ENCODE assay signal across 14 mouse cellular contexts in genomic region chr1:87879034-87879433, GRCm38 (mm10). TPM values are rescaled to one million over a fixed set of nuclear protein-coding genes. Genes with fewer than 3 reads are reported as not detected.
DNase-seq lines count a peak whose midpoint lies in the region; ATAC-seq and TF ChIP-seq lines count a peak whose summit lies in the region.
"Had no signal": no experiment of that assay in that cellular context is flagged by ENCODE, and none has a peak within 500 bp of the region (broad histone marks: within the 10 kb centered on the region; RNA-seq: fewer than 3 reads in every experiment).

No protein-coding gene starts in this region.

- H3K9me3 ChIP-seq in intestine, embryonic 14.5 days (ENCODE audit: control insufficient read depth, low read length): no peaks in the 10 kb centered on the region
- H3K9me3 ChIP-seq in intestine, embryonic 16.5 days (ENCODE audit: control insufficient read depth, low read length): no peaks in the 10 kb centered on the region
- H3K9me3 ChIP-seq in liver, postnatal 0 days (ENCODE audit: low read length): no peaks in the 10 kb centered on the region
- H3K9me3 ChIP-seq in stomach, embryonic 15.5 days: no peaks in the 10 kb centered on the region
- H3K9me3 ChIP-seq in midbrain, embryonic 11.5 days (ENCODE audit: control insufficient read depth, low read length): no peaks in the 10 kb centered on the region
- H3K9me3 ChIP-seq: embryonic facial prominence, embryonic 13.5 days; forebrain, embryonic 10.5 days; hindbrain, embryonic 15.5 days; neural tube, embryonic 13.5 days had no signal

- no peak overlapping the region for H3K4me3 ChIP-seq in intestine, embryonic 14.5 days (ENCODE audit: low read depth, low read length)
- no peak overlapping the region for H3K4me3 ChIP-seq in intestine, embryonic 16.5 days (ENCODE audit: low read length)
- H3K4me3 ChIP-seq in liver, postnatal 0 days (ENCODE audit: low read depth, low read length): no peak overlapping the region
- no peak overlapping the region for H3K4me3 ChIP-seq in stomach, embryonic 15.5 days (replicated peaks)
- no peak overlapping the region for H3K4me3 ChIP-seq in midbrain, embryonic 11.5 days (ENCODE audit: low read depth, low read length)
- H3K4me3 ChIP-seq: embryonic facial prominence, embryonic 13.5 days; forebrain, embryonic 10.5 days; hindbrain, embryonic 15.5 days; neural tube, embryonic 13.5 days had no signal

- ATAC-seq in intestine, embryonic 14.5 days (replicated peaks; ENCODE audit: low FRiP score, low TSS enrichment, low read depth): no peak
- no peak for ATAC-seq in intestine, embryonic 16.5 days
- no peak for ATAC-seq in liver, postnatal 0 days
- no peak for ATAC-seq in stomach, embryonic 15.5 days (ENCODE audit: insufficient read depth, low FRiP score, low read depth)
- no peak for ATAC-seq in midbrain, embryonic 11.5 days (ENCODE audit: low FRiP score)
- ATAC-seq: activated CD4-positive, CD25-positive, alpha-beta regulatory T cell, adult 4 months had no signal

- TF ChIP-seq EP300 in liver, postnatal 0 days (IDR thresholded peaks at IDR 0.05; ENCODE audit: low read depth): no peak

- H3K4me2 ChIP-seq in intestine, embryonic 14.5 days (ENCODE audit: low read length): no peak overlapping the region
- no peak overlapping the region for H3K4me2 ChIP-seq in intestine, embryonic 16.5 days (ENCODE audit: low read depth, low read length)
- no peak overlapping the region for H3K4me2 ChIP-seq in liver, postnatal 0 days (ENCODE audit: low read depth, low read length)
- H3K4me2 ChIP-seq in stomach, embryonic 15.5 days: no peak overlapping the region
- no peak overlapping the region for H3K4me2 ChIP-seq in midbrain, embryonic 11.5 days
- H3K4me2 ChIP-seq: embryonic facial prominence, embryonic 13.5 days; hindbrain, embryonic 15.5 days; neural tube, embryonic 13.5 days had no signal

- peak overlapping the region; percentile 55; the same call in 1 of the 2 replicates for H3K27ac ChIP-seq in intestine, embryonic 14.5 days (ENCODE audit: low read depth)
- H3K27ac ChIP-seq in intestine, embryonic 16.5 days (ENCODE audit: low read length): no peak overlapping the region
- H3K27ac ChIP-seq in liver, postnatal 0 days (ENCODE audit: low read depth): peak overlapping the region; percentile 5; the same call in 1 of the 2 replicates
- peak overlapping the region; percentile 76; the same call in 1 of the 2 replicates for H3K27ac ChIP-seq in stomach, embryonic 15.5 days
- H3K27ac ChIP-seq in midbrain, embryonic 11.5 days (ENCODE audit: low read depth, low read length): no peak overlapping the region
- H3K27ac ChIP-seq: forebrain, embryonic 10.5 days; liver, embryonic 14.5 days had no signal

- TF ChIP-seq CTCF in liver, postnatal 0 days (IDR thresholded peaks at IDR 0.05; ENCODE audit: low read depth): no peak

- H3K27me3 ChIP-seq in intestine, embryonic 14.5 days (replicated peaks; ENCODE audit: control insufficient read depth, insufficient read depth, low read length): no peaks in the 10 kb centered on the region
- no peaks in the 10 kb centered on the region for H3K27me3 ChIP-seq in intestine, embryonic 16.5 days (replicated peaks; ENCODE audit: control insufficient read depth, insufficient read depth, low read length)
- no peaks in the 10 kb centered on the region for H3K27me3 ChIP-seq in liver, postnatal 0 days (ENCODE audit: insufficient read depth, low read length)
- no peaks in the 10 kb centered on the region for H3K27me3 ChIP-seq in stomach, embryonic 15.5 days (replicated peaks)
- no peaks in the 10 kb centered on the region for H3K27me3 ChIP-seq in midbrain, embryonic 11.5 days (ENCODE audit: control insufficient read depth, insufficient read depth, low read length)
- H3K27me3 ChIP-seq: embryonic facial prominence, embryonic 13.5 days; hindbrain, embryonic 15.5 days; neural tube, embryonic 13.5 days had no signal

- 83% methylated on average over 3 of the region's 3 CpGs for WGBS in intestine, embryonic 14.5 days
- WGBS in intestine, embryonic 16.5 days: 82% methylated on average over 3 of the region's 3 CpGs
- 68% methylated on average over 3 of the region's 3 CpGs for WGBS in liver, postnatal 0 days (ENCODE audit: insufficient replicate concordance)
- WGBS in stomach, embryonic 15.5 days: 78% methylated on average over 3 of the region's 3 CpGs
- WGBS in midbrain, embryonic 11.5 days: 94% methylated on average over 3 of the region's 3 CpGs

- H3K4me1 ChIP-seq in intestine, embryonic 14.5 days (replicated peaks; ENCODE audit: control insufficient read depth, insufficient read depth, low read length): peaks cover 33% of the 10 kb centered on the region
- peaks cover 29% of the 10 kb centered on the region for H3K4me1 ChIP-seq in intestine, embryonic 16.5 days (ENCODE audit: control insufficient read depth, insufficient read depth, low read length)
- H3K4me1 ChIP-seq in liver, postnatal 0 days (ENCODE audit: insufficient read depth): peaks cover 28% of the 10 kb centered on the region
- H3K4me1 ChIP-seq in stomach, embryonic 15.5 days: peaks cover 21% of the 10 kb centered on the region
- H3K4me1 ChIP-seq in midbrain, embryonic 11.5 days (ENCODE audit: control insufficient read depth, insufficient read depth, low read length): no peaks in the 10 kb centered on the region

- H3K9ac ChIP-seq in intestine, embryonic 14.5 days (ENCODE audit: low read length): no peak overlapping the region
- H3K9ac ChIP-seq in intestine, embryonic 16.5 days (ENCODE audit: low read depth, low read length): no peak overlapping the region
- no peak overlapping the region for H3K9ac ChIP-seq in liver, postnatal 0 days (replicated peaks)
- H3K9ac ChIP-seq in stomach, embryonic 15.5 days: no peak overlapping the region
- H3K9ac ChIP-seq in midbrain, embryonic 11.5 days (ENCODE audit: low read length): no peak overlapping the region
- H3K9ac ChIP-seq: embryonic facial prominence, embryonic 13.5 days; hindbrain, embryonic 15.5 days; liver, embryonic 14.5 days; neural tube, embryonic 13.5 days had no signal

- DNase-seq in heart, adult 11 months: peak; percentile 70
- DNase-seq in heart, adult 9 months (ENCODE audit: low spot score in 2 of 2): no peak
- DNase-seq in intestine, embryonic 14.5 days (ENCODE audit: low spot score): no peak
- no peak for DNase-seq in liver, postnatal 0 days
- DNase-seq in liver: no peak
- DNase-seq in midbrain, embryonic 11.5 days (ENCODE audit: low spot score, missing footprints): no peak

- H3K36me3 ChIP-seq in intestine, embryonic 14.5 days (ENCODE audit: control insufficient read depth, insufficient read depth, low read length): peaks cover 20% of the 10 kb centered on the region
- H3K36me3 ChIP-seq in intestine, embryonic 16.5 days (ENCODE audit: control insufficient read depth, insufficient read depth, low read length): no peaks in the 10 kb centered on the region
- H3K36me3 ChIP-seq in liver, postnatal 0 days (replicated peaks; ENCODE audit: insufficient read depth, low read length): peaks cover 16% of the 10 kb centered on the region; the same call in 1 of the 2 replicates
- H3K36me3 ChIP-seq in stomach, embryonic 15.5 days: no peaks in the 10 kb centered on the region
- no peaks in the 10 kb centered on the region for H3K36me3 ChIP-seq in midbrain, embryonic 11.5 days (ENCODE audit: control insufficient read depth, insufficient read depth, low read length)

RNA-seq across cellular contexts. Expression of gene Dgkd, which starts 25.9 kb away (rescaled TPM):
- 38.4 and 38.6 TPM in 2 replicates for polyA plus RNA-seq in intestine, embryonic 14.5 days (2014; fragmentation: Nextera tagmentation; extraction: Ambion mirVana)
- polyA plus RNA-seq in intestine, embryonic 16.5 days (2015; fragmentation: Nextera tagmentation; extraction: Ambion mirVana): 24.0 and 26.9 TPM in 2 replicates
- polyA plus RNA-seq in liver, postnatal 0 days (2015; fragmentation: Nextera tagmentation; extraction: Ambion mirVana): 8.3 and 9.1 TPM in 2 replicates
- polyA plus RNA-seq in stomach, embryonic 15.5 days (2015; fragmentation: Nextera tagmentation; extraction: Ambion mirVana): 25.5 and 26.1 TPM in 2 replicates
- 34.1 and 35.3 TPM in 2 replicates for polyA plus RNA-seq in midbrain, embryonic 11.5 days (2014; fragmentation: Nextera tagmentation; extraction: Ambion mirVana)

Comparison
In these comparisons a context has a peak if more than half of its experiments do, and no peak if none do; other contexts are left out.
1. H3K27ac ChIP-seq: peak in intestine, embryonic 14.5 days (single experiment), liver, postnatal 0 days (single experiment) and stomach, embryonic 15.5 days (single experiment); none in intestine, embryonic 16.5 days (single experiment) and midbrain, embryonic 11.5 days (single experiment).